Mouse (Mus musculus): ENCODE results near the gene Scgb1b2.

The Scgb1b2 gene

GRCm38 (mm10) chr7:31291721-31292120 is at the start of gene Scgb1b2:
TSS of gene Scgb1b2 (minus strand) at chr7:31291821.
- DNase-seq (ENCODE audit: low spot score): no peak

DNA sequence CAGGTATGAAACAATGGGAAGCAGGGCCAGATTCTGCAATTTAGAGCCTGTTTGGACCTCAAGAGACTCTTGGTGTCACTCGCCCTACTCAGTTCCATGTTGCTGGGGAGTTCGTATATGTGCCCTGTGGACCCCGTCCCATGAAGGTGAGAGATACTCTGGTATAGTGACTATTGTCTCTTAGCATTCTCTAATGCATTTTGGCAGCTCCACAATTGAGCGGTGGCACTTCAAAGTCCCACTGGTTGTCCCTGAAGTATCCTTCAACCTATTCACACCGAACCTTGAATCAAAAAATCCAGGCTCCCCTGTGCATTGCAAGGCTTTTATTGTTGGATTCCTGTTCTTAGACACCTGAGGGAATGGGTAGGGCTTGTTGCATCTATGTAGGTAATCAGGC is 1.4 kb downstream of the Scgb1b2 start, which contains the start of gene Scgb2b2:
TSS of gene Scgb2b2 (plus strand) at position 301 of the 400 bp plus-strand sequence.
- no peak for DNase-seq (ENCODE audit: low spot score)

Data from embryo, embryonic 10.5 days (tissue).